Mouse (Mus musculus) kidney, adult 2 months (tissue): ENCODE results near the gene Rnase12.

Experiments used
- CTCF ChIP-seq: fragments of 200-500 bp; conservative IDR thresholded peaks from 2 replicates; pipeline ENCODE4 v1.5.1; 2011; ENCODE audit warnings: low read depth, mild to moderate bottlenecking, control low read depth, low read length, moderate library complexity, mixed read lengths; ENCODE audit not compliant: insufficient read depth, insufficient read length
- POLR2A ChIP-seq: fragments of 200-500 bp; IDR thresholded peaks from one replicate; pipeline ENCODE4 v1.6.1; 2011; ENCODE audit warnings: low read depth, low read length, control low read depth

- TF ChIP-seq CTCF (no peak), POLR2A (no peak)
Measured at GRCm38 (mm10) chr14:51007914-51008713, 49.3 kb downstream of the Rnase12 start.
